Comparison of ENCODE assay signal across 1 mouse cellular context in the genomic region with DNA sequence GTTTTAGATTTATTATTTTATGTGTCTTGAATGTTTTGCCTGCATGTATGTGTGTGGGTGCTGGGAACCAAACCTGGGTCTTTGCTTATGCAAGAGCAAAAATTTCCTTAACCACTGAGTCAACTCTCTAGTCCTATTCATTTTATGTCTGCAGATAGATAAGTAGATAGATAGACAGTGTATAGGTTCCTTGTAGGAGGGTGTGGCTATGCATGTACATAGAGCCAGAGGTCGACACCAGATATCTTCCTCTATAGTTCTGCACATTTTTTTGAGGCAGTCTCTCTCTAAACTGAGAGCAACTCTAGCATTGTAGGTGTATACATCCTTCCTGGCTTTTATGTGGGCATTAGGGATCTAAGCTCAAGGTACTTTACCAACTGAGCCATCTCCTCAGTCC.
TF ChIP-seq lines count a peak whose summit lies in the region.

No protein-coding gene starts in this region.

TF ChIP-seq in MEL, 35 proteins besides CTCF, POLR2A, EP300 and RAD21:
- no peak for TF ChIP-seq TCF12 (IDR thresholded peaks at IDR 0.05; ENCODE audit: low read depth, low read length)
- no peak for TF ChIP-seq ELF1 (IDR thresholded peaks at IDR 0.05; ENCODE audit: low read depth, low read length)
- no peak for TF ChIP-seq ZC3H11A (IDR thresholded peaks at IDR 0.05; ENCODE audit: low read depth, low read length)
- TF ChIP-seq USF1 (IDR thresholded peaks at IDR 0.05; ENCODE audit: low read depth, low read length): no peak
- TF ChIP-seq MAFK (IDR thresholded peaks at IDR 0.05; ENCODE audit: borderline replicate concordance, low read depth, low read length): no peak
- no peak for TF ChIP-seq GABPA (IDR thresholded peaks at IDR 0.05; ENCODE audit: low read depth, low read length)
- no peak for TF ChIP-seq RCOR1 (IDR thresholded peaks at IDR 0.05; ENCODE audit: low read depth, low read length)
- no peak for TF ChIP-seq MYC (IDR thresholded peaks at IDR 0.05; ENCODE audit: low read depth, low read length)
- TF ChIP-seq SIN3A (IDR thresholded peaks at IDR 0.05; ENCODE audit: low read length): no peak
- no peak for TF ChIP-seq MAZ (IDR thresholded peaks at IDR 0.05; ENCODE audit: low read depth, low read length)
